Mouse (Mus musculus): Measurements from ENCODE around the gene Pibf1. TPM values are rescaled to one million over a fixed set of nuclear protein-coding genes. Genes with fewer than 3 reads are reported as not detected.

The Pibf1 gene
- 45.7 and 51.4 TPM in 2 replicates for total RNA-seq (2017)

DNA sequence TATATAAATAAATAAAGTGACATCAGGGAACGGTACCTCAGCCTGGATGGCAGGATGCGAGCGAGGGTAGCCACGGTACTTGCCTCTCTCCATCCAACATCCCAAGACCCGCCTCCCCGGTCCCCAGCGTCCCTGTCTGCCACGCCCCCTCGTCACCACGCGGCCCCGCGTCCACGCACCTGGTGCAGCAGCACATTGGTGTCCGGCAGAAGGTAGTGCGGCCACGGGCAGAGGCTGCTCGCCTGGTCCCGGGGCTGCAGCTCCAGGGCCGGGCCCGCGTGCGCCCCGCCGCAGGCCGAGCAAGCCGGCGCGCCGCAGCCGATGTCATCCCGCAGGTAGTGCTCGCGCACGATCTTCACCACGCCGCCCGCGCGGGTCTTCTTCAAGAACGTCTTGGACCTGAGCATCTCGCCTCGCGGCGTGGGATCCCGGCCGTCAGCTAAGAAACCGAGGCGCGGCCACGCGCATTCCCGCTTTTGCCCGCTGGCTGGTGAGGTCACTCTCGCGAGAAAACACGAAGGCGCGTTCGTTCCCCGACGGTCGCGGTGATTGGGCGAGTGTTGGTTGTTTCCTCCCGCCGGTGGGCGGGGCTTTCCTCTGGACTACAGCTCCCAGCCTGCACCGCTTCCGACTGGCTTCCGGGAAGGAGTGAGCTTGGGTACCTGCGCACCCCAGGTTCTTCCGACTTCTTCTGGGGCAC, at the start of gene Pibf1, which contains the start of gene Dis3:
Gene Pibf1, plus strand, starts transcription at position 158 of the 700 bp plus-strand sequence.
Gene Dis3, minus strand, starts transcription at position 504 of the 700 bp plus-strand sequence.
- ATAC-seq (ENCODE audit: extremely low read depth, insufficient number of reproducible peaks, low FRiP score, poor library complexity, severe bottlenecking) = peak; percentile 99

DNA sequence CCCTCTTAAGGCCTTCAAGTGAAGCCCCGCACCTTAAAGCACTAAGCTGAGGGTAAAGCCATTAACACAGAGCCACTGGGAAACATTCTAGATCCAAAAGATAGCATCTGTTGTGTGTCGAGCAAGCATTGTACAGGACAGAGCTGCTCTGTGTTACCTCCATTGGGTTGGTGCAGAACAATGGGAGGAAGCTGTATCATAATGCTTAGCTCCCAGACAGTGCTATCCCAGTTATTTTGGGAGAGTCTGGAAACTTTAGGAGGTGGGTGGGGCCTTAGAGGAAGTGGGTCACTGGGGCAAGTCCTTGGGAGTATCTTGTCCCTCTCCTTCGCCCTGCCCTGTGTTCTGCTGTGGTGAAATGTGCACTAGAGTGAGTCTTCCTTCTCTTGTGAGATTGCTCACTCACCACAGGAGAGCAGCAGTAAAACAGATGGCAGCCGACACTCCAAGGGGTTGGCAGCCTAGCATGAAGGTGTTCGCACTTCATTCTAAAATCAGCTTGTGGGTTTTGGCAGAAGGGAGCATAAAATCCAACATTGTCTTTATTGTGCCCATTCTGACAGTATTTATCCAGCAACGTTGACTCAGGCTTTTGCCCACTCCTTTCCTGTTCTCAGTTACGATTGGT, 40.2 kb upstream of the Pibf1 start:
- ATAC-seq (ENCODE audit: extremely low read depth, insufficient number of reproducible peaks, low FRiP score, poor library complexity, severe bottlenecking) = no peak

DNA sequence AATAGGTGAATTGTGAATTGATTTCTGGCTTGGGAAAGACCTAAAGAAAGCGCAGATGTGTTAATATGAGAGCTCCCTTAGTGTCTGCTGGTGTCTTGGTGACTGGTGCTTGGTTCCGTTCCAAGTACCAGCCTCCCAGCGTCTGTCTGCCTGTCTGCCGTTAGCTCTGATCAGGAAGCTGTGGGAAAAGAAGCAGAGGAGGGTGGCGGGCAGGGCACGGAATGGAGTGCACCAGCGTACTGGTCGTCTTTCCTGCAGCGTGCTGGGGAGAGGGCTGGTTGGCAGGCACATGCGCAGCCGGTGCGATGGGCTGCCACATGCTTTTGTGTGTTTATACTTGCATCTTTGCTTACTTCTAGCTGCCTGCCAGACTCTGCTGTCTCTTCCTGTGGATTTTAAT, 38.6 kb upstream of the Pibf1 start:
- ATAC-seq (ENCODE audit: extremely low read depth, insufficient number of reproducible peaks, low FRiP score, poor library complexity, severe bottlenecking) = no peak

DNA sequence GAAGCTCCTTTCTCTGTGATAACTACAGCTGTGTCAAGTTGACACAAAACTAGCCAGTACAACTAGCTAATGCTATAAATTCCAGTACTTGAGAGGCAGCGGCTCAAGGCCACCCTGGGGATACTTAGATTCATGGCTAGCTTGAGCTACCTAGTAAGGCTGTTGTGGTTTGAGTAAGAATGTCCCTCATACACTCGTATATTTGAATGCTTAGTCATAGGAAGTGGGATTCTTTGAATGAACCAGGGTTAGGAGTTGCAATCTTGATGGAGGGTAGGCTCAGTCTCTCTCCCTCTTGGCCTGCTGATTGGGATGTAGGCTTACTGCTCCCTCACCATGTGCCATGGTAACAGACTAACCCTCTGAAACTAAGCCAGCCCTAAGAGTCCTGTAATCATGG, 36.1 kb upstream of the Pibf1 start:
- no peak for ATAC-seq (ENCODE audit: extremely low read depth, insufficient number of reproducible peaks, low FRiP score, poor library complexity, severe bottlenecking)

DNA sequence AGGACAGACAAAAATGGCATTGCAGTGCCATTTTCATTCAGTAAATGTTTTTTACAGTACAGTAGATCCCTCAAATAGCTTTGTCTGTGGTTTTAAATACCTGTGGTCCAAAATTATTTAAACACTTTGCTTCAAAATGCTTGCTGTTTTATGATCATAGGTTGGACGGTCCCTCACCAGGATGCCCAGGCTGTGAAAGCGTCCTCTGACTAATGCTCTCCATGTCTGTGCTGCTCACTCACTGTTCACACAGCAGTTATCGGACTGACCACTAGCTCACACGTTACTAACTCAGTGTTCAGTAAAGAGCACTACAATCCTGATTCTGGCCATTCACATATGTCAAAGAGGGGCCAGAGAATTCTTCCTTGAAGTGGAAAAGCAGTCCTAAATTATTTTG, 28.1 kb upstream of the Pibf1 start:
- no peak for ATAC-seq (ENCODE audit: extremely low read depth, insufficient number of reproducible peaks, low FRiP score, poor library complexity, severe bottlenecking)

DNA sequence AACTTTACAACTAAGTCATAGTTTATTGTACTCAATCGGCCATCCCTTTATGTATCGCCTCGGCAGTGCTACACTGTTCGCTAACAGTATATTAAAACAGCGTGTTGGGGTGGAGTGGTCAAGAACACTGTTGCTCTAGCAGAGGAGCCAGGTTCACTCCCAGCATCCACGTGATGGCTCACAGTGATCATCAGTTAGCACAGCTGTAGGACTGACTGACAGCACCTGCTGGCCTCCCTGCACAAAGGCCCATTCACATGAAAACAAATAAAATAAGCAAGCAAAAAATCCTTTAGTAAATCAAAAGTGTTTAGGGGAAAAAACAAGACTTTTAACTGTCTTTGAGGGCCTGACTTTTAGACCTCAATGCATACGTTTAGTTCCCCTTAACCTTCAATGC, 10.3 kb upstream of the Pibf1 start:
- no peak for ATAC-seq (ENCODE audit: extremely low read depth, insufficient number of reproducible peaks, low FRiP score, poor library complexity, severe bottlenecking)

DNA sequence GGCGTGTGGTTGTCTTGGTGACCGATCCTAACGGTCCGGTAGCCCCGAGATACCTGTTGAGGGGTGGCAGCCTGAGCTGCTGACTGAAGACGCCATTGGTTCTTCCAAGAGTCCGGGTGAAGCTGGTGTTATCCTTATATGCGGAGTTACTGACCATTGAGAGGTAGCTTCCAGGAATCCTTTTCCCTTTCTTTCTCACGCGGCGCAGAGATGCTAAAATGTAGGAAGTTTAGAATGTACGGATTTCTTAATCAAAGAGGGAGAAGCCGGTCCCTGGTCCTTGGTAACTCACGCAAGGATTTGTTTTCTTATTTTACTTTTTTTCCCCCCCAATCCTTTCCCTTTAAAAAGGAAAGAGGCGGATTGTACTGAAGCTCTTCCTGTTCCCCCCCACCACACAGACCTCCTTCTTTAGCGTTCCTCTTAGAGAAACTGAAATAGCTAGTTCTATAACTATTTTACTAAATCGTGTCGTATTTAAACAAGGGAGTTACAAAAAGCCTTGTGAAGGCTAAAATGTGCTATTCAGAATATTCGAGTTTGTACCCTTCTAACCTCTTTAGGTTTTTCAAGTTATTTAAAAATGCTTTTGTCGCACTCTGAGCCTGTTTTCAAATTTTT, 853 bp downstream of the Pibf1 start:
- no peak for ATAC-seq (ENCODE audit: extremely low read depth, insufficient number of reproducible peaks, low FRiP score, poor library complexity, severe bottlenecking)

DNA sequence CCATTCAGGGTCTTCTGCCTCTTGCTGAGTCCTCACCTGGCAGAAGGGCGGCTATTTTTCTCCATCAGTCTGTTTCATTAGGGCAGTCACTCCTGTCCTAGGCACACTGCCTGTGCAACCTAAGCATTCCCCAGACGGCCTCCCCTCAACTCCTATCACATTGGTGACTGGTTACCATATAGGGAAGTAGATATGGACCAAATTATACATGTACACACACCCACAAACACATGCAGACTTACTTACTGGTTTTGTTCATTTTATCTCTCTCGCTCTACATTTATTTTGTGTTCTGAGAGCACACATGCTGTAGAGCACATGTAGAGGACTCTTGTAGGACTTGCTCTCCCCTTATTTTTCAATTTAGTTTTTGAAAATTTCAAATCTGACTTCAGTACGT, 3.8 kb downstream of the Pibf1 start:
- no peak for ATAC-seq (ENCODE audit: extremely low read depth, insufficient number of reproducible peaks, low FRiP score, poor library complexity, severe bottlenecking)

DNA sequence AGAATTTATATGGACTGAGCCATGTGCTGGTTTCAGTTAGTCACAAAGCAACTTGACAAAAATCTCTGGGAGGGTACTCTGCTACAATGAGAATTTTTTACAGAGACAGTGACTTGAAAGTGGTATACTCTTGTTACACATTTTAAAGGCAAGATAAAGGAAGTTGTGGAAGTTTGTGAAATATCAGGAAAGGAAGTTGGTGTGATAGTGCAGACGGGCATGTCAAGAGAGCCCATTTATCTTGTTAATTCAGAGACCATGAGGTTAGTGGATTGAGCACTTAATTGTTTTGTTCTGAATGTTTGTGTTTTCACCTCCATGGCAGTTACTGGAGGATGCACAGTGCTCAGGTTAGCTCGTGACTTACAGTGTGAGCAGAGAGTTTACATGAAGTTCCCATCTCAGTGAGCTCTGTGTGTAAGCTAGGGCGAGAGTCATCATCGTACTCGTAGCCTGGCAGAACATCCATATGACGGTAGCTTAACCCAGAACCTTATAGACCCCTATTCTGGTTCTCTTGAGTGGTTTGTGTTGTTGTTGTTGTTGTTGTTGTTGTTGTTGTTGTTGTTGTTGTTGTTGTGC, 5.4 kb downstream of the Pibf1 start:
- ATAC-seq (ENCODE audit: extremely low read depth, insufficient number of reproducible peaks, low FRiP score, poor library complexity, severe bottlenecking) = no peak

DNA sequence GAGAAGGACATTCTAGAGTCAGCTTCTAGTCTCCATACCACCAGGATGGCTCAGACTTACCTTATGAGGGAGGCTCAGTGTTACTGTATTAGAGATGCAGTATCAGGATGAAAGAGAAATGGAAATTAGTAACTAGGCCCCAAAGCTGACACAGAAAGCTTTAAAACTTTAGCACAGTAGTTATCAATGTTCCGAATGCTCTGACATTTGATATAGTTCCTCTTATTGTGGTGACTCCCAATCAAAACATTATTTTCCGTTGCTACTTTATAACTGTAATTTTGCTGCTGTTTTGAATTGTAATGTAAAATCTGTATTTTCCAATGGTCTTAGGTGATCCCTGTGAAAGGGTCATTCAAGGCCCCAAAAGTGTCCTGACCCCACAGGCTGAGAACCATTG, 7.4 kb downstream of the Pibf1 start:
- ATAC-seq (ENCODE audit: extremely low read depth, insufficient number of reproducible peaks, low FRiP score, poor library complexity, severe bottlenecking) = no peak

DNA sequence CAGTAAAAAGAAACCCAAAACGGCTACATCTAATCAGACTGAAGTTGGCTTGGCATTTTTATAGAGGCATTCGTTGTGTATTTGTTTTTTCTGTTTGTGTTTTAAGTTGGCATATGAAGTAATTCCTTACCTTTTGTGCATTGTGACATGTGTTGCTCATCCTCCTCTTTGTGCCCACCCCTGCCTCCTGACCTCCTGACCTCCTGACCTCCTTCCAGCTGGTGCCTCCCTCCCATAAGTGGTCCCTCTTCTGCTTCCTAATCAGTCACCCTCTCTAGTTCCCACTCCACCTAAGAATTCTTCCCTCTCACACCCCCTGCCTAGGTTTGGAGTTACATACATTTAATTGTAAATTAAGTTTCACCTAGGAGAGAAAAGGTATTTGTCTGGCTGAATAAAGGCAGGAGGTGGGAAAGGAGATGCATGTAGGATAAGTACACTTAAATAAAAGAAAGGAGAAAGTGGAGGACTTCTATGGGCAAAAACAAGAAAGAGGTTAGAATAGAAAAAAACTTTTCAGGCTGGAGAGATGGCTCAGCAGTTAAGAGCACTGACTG, 8.5 kb downstream of the Pibf1 start:
- no peak for ATAC-seq (ENCODE audit: extremely low read depth, insufficient number of reproducible peaks, low FRiP score, poor library complexity, severe bottlenecking)

DNA sequence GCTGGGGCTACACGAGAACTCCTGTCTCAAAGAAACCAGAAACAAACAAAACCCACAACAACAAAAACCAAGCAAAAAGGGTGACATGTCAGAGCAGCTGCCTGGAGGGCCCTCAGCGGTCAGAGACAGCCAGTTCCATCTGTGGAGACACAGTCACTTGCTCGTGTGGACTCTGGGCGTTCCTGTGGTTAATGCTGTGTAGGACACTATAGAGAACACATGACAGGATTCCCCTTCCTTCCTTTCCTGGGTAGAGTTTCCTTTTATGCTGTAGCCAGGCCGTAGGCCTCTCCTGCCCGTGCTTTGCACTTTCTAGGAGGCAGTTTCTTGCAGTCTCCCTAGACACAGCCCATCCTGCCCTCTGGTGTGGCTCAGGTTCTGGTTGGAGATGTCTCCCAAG, 9.5 kb downstream of the Pibf1 start:
- ATAC-seq (ENCODE audit: extremely low read depth, insufficient number of reproducible peaks, low FRiP score, poor library complexity, severe bottlenecking) = no peak

DNA sequence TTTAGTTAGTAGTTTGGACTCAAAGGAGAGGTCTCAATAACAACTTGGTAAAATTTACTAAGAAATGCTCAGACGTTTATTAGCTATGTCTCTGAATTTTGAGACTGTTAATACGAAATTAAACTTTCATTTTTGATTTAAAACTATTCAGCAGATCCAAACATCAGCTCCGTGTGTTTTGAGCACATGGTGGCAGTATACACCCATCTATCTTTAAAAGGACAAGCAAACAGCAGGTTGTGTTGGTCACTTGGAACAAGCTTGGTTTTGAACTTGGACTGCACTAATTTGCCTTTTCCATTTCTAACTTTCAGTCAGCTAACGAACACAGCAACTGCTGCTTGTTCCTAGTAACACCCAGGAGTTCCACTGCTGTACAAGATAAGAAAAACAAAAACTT, 18.4 kb downstream of the Pibf1 start:
- ATAC-seq (ENCODE audit: extremely low read depth, insufficient number of reproducible peaks, low FRiP score, poor library complexity, severe bottlenecking) = no peak

DNA sequence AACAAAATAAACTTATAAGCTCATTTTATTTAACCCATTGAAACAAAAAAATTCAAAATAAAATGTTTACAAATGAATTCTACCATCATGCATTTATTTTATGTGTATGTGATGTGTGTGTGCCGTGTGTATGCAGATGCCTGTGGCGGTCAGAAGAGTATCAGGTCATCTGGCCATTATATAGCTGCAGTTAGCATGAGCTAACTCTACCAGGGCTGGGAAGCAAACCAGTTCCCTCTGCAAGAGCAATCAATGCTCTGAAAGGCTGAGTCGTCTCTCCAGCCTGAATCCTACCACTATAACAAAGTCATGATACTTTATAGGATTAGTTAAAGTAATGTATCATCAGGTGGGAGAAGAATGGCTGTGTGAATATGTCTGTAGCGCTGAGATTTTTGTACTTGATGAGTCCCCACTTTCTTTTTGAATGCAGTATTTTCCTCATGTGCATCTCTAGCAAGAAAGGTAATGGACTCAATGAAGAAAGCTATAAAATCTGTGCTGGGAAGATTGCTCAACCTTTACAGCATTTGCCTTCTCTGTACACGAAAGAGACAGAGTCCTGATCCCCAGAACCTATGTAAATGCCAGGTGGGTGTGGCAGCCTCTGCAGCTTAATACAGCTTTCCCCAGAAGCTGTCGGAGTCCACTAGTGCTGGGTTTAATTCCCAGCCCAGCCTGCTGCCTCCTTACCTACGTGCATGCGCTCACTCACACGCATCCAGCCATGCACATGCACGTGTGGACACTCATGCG, 22.5 kb downstream of the Pibf1 start:
- no peak for ATAC-seq (ENCODE audit: extremely low read depth, insufficient number of reproducible peaks, low FRiP score, poor library complexity, severe bottlenecking)

DNA sequence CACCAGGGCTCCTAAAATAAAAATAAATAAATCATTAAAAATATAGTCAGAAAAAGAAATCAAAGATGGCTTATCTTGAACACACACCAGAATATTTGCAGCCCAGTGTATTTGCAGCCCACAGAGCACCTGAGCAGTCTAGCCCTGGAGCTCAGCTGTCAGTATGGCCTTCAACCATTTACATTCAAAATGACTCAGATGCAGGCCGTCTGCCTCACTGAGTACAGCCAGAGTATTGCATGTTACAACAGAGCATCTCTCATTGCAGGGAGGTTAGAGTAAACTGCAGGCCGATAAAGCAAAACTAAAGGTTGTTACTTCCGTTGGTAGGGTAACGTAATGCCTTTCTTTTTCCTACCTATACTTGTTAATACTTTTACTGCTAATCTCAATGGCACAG, 24.9 kb downstream of the Pibf1 start:
- no peak for ATAC-seq (ENCODE audit: extremely low read depth, insufficient number of reproducible peaks, low FRiP score, poor library complexity, severe bottlenecking)

DNA sequence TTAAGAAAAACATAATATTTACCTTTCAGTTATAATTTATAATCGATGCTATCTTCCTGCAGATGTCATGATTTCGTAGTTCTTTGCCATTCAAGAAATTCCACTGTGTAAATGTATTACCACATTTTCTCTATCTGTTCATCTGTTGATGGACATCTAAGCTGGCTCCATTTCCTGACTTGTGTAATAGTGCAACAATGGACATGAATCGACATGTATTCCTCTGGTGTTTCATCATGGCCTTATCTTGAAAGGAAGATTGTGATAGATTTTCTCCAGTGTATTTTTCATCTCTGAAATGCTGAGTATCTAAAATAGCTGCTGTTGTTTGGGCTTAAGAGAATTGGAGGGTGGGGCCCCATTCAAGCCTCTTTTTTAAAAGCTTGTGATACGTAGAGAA, 27.5 kb downstream of the Pibf1 start:
- no peak for ATAC-seq (ENCODE audit: extremely low read depth, insufficient number of reproducible peaks, low FRiP score, poor library complexity, severe bottlenecking)

DNA sequence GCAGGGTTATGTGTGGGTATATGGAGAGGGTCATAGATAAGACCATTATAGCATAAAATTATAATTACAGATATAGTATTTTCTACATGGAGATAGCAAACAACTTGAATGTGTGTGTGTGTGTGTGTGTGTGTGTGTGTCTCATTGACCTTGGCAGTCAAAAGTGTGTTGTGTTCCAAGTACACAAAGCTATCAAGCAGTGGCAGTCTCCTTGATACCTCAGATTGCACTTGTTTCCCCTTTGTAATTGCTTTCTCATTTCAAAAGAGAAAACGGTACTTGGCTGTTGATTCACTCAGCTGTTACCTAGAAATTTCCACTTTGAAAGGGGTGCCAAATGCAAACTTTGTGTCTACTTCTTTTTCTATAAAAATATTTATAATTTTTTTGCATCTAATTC, 28.3 kb downstream of the Pibf1 start:
- no peak for ATAC-seq (ENCODE audit: extremely low read depth, insufficient number of reproducible peaks, low FRiP score, poor library complexity, severe bottlenecking)

DNA sequence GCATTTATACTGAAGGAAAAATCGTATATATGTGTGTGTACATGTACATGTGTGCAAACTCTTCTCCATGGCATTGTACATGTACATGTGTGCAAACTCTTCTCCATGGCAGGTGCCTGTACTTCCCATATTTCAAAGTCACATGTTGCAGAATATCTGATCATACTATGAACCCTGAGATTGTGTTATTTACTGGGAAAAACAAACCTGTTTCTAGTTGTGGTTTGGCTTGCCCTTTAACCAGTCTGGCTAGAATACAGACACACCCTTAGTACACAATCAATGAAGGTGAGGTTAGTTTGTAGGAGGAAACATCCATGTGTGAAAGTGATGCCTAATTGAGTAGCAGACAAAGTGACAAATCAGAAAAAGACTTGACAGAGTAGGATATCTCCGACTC, 29.8 kb downstream of the Pibf1 start:
- no peak for ATAC-seq (ENCODE audit: extremely low read depth, insufficient number of reproducible peaks, low FRiP score, poor library complexity, severe bottlenecking)

DNA sequence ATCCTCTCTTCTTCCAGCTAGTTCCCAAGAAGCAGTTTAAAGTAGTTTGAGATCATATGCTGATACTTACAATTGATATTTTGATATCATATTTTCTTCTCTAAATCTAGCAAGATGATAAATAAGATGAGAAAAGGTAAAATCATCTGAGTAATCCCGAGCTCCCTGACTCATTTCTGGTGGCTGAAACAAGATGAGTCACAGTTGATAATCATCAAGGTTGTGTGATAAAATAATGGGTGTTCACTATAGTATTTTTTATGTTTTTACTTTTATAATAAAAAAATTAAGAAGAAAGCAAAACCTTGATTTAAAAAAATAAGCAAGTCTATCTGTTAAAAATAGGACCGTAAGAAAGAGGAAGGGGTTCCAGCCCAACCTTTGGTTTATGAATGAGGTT, 34.8 kb downstream of the Pibf1 start:
- no peak for ATAC-seq (ENCODE audit: extremely low read depth, insufficient number of reproducible peaks, low FRiP score, poor library complexity, severe bottlenecking)

All from neutrophil, adult 5-6 weeks (primary cell).